Mouse (Mus musculus): ENCODE results near the gene Kdm1a.

GRCm38 (mm10) chr4:136505426-136506215, 96.9 kb downstream of the Kdm1a start:
- no peak for TF ChIP-seq ZC3H11A (IDR thresholded peaks at IDR 0.05; ENCODE audit: borderline replicate concordance, low read depth, low read length)
- no peak for TF ChIP-seq CHD2 (IDR thresholded peaks at IDR 0.05; ENCODE audit: low read depth, low read length)
- no peak for TF ChIP-seq HCFC1 (IDR thresholded peaks at IDR 0.05; ENCODE audit: borderline replicate concordance, insufficient read depth, low read length)

Measured in ES-E14 (cell line).